Mouse (Mus musculus): Measurements from ENCODE around the gene Dyrk1a. TPM values are rescaled to one million over a fixed set of nuclear protein-coding genes. Genes with fewer than 3 reads are reported as not detected.

Dyrk1a gene
- polyA plus RNA-seq, 1 experiment from 2014 or later, result 11.3 TPM

- WGBS, result 73% methylated on average over 6 of the region's 6 CpGs
- no peaks in the 10 kb centered on the region for H3K27me3 ChIP-seq (ENCODE audit: control insufficient read depth, insufficient read depth, low read length)
- no peaks in the 10 kb centered on the region for H3K36me3 ChIP-seq (ENCODE audit: control insufficient read depth, insufficient read depth, low read length)
- no peak overlapping the region for H3K4me2 ChIP-seq
- no peak overlapping the region for H3K4me3 ChIP-seq (ENCODE audit: low read depth, low read length)
- DNase-seq (ENCODE audit: low spot score, missing footprints) (no peak), ATAC-seq (ENCODE audit: low FRiP score) (no peak)
- H3K4me1 ChIP-seq (ENCODE audit: control insufficient read depth, insufficient read depth, low read length), result peaks cover 6% of the 10 kb centered on the region
- no peaks in the 10 kb centered on the region for H3K9me3 ChIP-seq (ENCODE audit: control insufficient read depth, low read length)
- no peak overlapping the region for H3K9ac ChIP-seq (ENCODE audit: low read length)
- no peak overlapping the region for H3K27ac ChIP-seq (ENCODE audit: low read depth, low read length)
These were observed 85.3 kb downstream of the Dyrk1a start for GRCm38 (mm10) chr16:94655083-94655482.

- WGBS, result 88% methylated on average over 7 of the region's 7 CpGs
- no peak overlapping the region for H3K9ac ChIP-seq (ENCODE audit: low read length)
- peaks cover 3% of the 10 kb centered on the region; the same call in 1 of the 2 replicates for H3K36me3 ChIP-seq (ENCODE audit: control insufficient read depth, insufficient read depth, low read length)
- no peak for ATAC-seq (ENCODE audit: low FRiP score)
- no peaks in the 10 kb centered on the region for H3K9me3 ChIP-seq (ENCODE audit: control insufficient read depth, low read length)
- H3K27ac ChIP-seq (ENCODE audit: low read depth, low read length), result no peak overlapping the region
- H3K4me2 ChIP-seq, result no peak overlapping the region
- H3K4me1 ChIP-seq (ENCODE audit: control insufficient read depth, insufficient read depth, low read length), result peaks cover 6% of the 10 kb centered on the region
- no peak for DNase-seq (ENCODE audit: low spot score, missing footprints)
- no peak overlapping the region for H3K4me3 ChIP-seq (ENCODE audit: low read depth, low read length)
- no peaks in the 10 kb centered on the region for H3K27me3 ChIP-seq (ENCODE audit: control insufficient read depth, insufficient read depth, low read length)
These were observed 87.1 kb downstream of the Dyrk1a start for GRCm38 (mm10) chr16:94656891-94657290.

DNA sequence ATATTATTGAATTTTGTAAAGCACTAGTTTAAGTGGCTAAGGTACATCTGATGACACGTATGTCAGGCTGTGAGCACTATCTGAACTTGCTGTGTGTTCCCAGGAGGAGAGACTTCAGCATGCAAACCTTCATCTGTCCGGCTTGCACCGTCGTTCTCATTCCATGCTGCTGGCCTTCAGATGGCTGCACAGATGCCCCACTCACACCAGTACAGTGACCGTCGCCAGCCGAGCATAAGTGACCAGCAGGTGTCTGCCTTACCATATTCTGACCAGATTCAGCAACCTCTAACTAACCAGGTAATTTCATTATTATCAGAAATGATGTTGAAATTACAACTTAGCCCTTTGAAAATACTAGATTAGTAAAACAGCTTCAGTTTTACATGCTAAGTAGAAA is 89.6 kb downstream of the Dyrk1a start:
- Histone ChIP-seq H3K27ac (ENCODE audit: low read depth, low read length) (no peak overlapping the region), H3K36me3 (ENCODE audit: control insufficient read depth, insufficient read depth, low read length) (peaks cover 3% of the 10 kb centered on the region; the same call in 1 of the 2 replicates), H3K4me2 (no peak overlapping the region), H3K9ac (ENCODE audit: low read length) (no peak overlapping the region), H3K4me1 (ENCODE audit: control insufficient read depth, insufficient read depth, low read length) (peaks cover 4% of the 10 kb centered on the region; the same call in 1 of the 2 replicates), H3K4me3 (ENCODE audit: low read depth, low read length) (no peak overlapping the region), H3K9me3 (ENCODE audit: control insufficient read depth, low read length) (no peaks in the 10 kb centered on the region), H3K27me3 (ENCODE audit: control insufficient read depth, insufficient read depth, low read length) (no peaks in the 10 kb centered on the region)
- DNase-seq (ENCODE audit: low spot score, missing footprints) (no peak), ATAC-seq (ENCODE audit: low FRiP score) (no peak)
- 93% methylated on average over 7 of the region's 7 CpGs for WGBS

DNA sequence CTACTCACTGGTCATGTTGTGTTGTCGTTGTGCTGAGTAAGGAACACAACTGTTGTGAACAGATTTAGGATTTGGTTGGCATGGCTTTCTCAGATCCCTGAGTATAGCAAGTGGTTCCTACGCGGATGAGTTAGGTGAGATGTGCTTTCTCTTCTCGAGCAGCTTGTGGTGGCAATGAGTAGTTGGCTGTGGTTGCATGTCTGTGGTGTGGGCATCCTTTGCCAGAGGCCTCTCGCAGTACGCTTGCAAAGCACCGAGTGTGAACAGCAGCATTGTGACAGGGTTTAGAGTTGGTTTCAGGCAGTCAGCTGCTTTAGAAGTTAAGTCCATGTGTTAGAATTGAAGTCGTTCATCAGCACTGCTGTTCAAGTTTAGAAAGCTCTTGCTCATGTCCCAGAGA is 90.4 kb downstream of the Dyrk1a start:
- H3K27ac ChIP-seq (ENCODE audit: low read depth, low read length), result no peak overlapping the region
- 95% methylated on average over 8 of the region's 8 CpGs for WGBS
- H3K27me3 ChIP-seq (ENCODE audit: control insufficient read depth, insufficient read depth, low read length), result no peaks in the 10 kb centered on the region
- H3K9me3 ChIP-seq (ENCODE audit: control insufficient read depth, low read length), result no peaks in the 10 kb centered on the region
- DNase-seq (ENCODE audit: low spot score, missing footprints) (no peak), ATAC-seq (ENCODE audit: low FRiP score) (no peak)
- peaks cover 4% of the 10 kb centered on the region; the same call in 1 of the 2 replicates for H3K4me1 ChIP-seq (ENCODE audit: control insufficient read depth, insufficient read depth, low read length)
- H3K9ac ChIP-seq (ENCODE audit: low read length), result no peak overlapping the region
- H3K4me2 ChIP-seq, result no peak overlapping the region
- peaks cover 3% of the 10 kb centered on the region; the same call in 1 of the 2 replicates for H3K36me3 ChIP-seq (ENCODE audit: control insufficient read depth, insufficient read depth, low read length)
- no peak overlapping the region for H3K4me3 ChIP-seq (ENCODE audit: low read depth, low read length)

DNA sequence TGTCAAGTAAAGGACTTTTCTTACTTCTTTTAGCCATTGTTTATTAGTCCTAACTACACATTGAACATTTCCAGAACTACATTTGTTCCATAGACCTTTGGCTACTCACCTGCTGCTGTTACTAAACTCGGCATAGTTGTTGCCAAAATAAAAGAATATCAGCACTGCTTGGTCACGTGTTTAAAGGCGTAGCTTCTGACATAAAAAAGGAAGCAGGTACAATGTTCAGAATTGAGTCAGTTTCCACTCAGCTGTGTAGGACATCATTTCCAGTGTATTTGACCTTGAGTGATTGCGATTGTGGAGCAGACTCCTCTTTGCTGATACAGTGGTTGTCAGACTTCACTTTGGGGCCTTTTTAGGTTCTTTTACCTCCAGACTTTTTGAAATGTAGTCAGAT is 97.7 kb downstream of the Dyrk1a start:
- DNase-seq (ENCODE audit: low spot score, missing footprints), result no peak
- H3K9ac ChIP-seq (ENCODE audit: low read length), result no peak overlapping the region
- H3K36me3 ChIP-seq (ENCODE audit: control insufficient read depth, insufficient read depth, low read length), result peaks cover 7% of the 10 kb centered on the region
- no peaks in the 10 kb centered on the region for H3K9me3 ChIP-seq (ENCODE audit: control insufficient read depth, low read length)
- no peak overlapping the region for H3K27ac ChIP-seq (ENCODE audit: low read depth, low read length)
- WGBS, result 95% methylated on average over 4 of the region's 4 CpGs
- H3K4me2 ChIP-seq, result no peak overlapping the region
- ATAC-seq (ENCODE audit: low FRiP score), result no peak
- H3K27me3 ChIP-seq (ENCODE audit: control insufficient read depth, insufficient read depth, low read length), result no peaks in the 10 kb centered on the region
- H3K4me1 ChIP-seq (ENCODE audit: control insufficient read depth, insufficient read depth, low read length), result no peaks in the 10 kb centered on the region
- no peak overlapping the region for H3K4me3 ChIP-seq (ENCODE audit: low read depth, low read length)

- Histone ChIP-seq H3K9me3 (ENCODE audit: control insufficient read depth, low read length) (no peaks in the 10 kb centered on the region), H3K27me3 (ENCODE audit: control insufficient read depth, insufficient read depth, low read length) (no peaks in the 10 kb centered on the region), H3K4me3 (ENCODE audit: low read depth, low read length) (no peak overlapping the region), H3K36me3 (ENCODE audit: control insufficient read depth, insufficient read depth, low read length) (peaks cover 13% of the 10 kb centered on the region), H3K4me1 (ENCODE audit: control insufficient read depth, insufficient read depth, low read length) (no peaks in the 10 kb centered on the region), H3K4me2 (no peak overlapping the region), H3K27ac (ENCODE audit: low read depth, low read length) (no peak overlapping the region), H3K9ac (ENCODE audit: low read length) (no peak overlapping the region)
- DNase-seq (ENCODE audit: low spot score, missing footprints), result no peak
- no peak for ATAC-seq (ENCODE audit: low FRiP score)
- 94% methylated on average over 9 of the region's 9 CpGs for WGBS
These were observed 101.5 kb downstream of the Dyrk1a start for GRCm38 (mm10) chr16:94671313-94671712.

DNA sequence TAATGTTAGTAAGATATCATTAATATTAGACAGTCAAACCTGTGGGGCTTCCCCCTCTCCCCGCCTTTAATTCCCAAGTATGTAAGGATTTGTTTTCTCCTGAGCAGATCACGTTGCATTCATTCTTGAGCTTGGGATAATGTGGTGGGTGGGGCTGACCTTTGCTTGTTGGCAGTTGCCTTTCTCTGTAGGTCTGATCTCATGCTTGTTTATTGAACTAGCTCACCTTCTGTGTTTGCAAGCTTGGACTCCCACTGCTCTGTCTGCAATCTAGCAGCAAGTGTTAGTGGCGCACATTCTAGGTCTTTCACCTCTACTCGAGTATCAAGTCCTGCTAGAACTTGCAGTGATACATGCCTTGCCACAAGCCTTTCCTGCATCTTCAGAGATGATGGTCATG is 111.1 kb downstream of the Dyrk1a start:
- 53% methylated on average over 4 of the region's 4 CpGs for WGBS
- H3K9me3 ChIP-seq (ENCODE audit: control insufficient read depth, low read length), result no peaks in the 10 kb centered on the region
- no peak overlapping the region for H3K27ac ChIP-seq (ENCODE audit: low read depth, low read length)
- no peak overlapping the region for H3K9ac ChIP-seq (ENCODE audit: low read length)
- no peak for ATAC-seq (ENCODE audit: low FRiP score)
- DNase-seq (ENCODE audit: low spot score, missing footprints), result no peak
- H3K36me3 ChIP-seq (ENCODE audit: control insufficient read depth, insufficient read depth, low read length), result peaks cover under 1% of the 10 kb centered on the region; the same call in 1 of the 2 replicates
- H3K4me2 ChIP-seq, result no peak overlapping the region
- H3K4me3 ChIP-seq (ENCODE audit: low read depth, low read length), result no peak overlapping the region
- no peaks in the 10 kb centered on the region for H3K4me1 ChIP-seq (ENCODE audit: control insufficient read depth, insufficient read depth, low read length)
- no peaks in the 10 kb centered on the region for H3K27me3 ChIP-seq (ENCODE audit: control insufficient read depth, insufficient read depth, low read length)

DNA sequence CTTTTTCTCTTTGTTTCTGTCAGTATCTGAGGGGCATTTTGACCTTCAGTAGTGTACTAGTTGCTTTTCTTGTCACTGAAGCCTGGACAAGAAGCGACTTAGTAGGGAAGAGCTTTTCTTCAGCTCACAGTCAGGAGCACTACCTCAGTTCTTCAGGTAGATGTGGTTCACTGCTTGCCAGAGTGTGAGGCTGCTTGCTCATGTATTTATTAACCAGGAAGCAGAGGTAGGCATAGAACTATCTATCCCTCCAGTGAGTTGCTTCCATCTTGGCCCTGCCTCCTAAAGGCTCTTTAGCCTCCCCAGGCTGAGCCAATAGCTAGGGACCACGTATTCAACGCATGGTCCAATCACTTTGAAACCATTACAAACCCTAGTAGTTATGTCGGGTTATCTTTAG is 112.0 kb downstream of the Dyrk1a start:
- no peak overlapping the region for H3K4me3 ChIP-seq (ENCODE audit: low read depth, low read length)

DNA sequence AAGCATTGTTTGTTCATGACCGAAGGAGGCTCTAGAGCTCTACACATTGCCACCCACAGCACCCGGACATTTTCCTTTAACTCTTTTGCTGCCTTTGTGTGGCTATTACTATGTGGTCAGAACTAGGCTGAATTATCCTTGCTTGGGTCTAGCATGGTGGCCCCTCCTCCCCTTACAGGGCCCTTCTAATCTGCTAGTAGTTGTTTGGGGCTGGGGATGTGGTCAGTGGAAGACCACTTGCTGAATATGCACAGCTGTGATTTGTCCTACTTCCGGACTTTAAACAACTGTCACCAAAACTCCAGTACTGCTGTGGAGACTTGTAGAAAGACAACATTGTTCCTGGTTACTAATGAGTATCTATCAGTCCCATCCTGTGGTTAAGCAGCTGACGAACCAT is 114.2 kb downstream of the Dyrk1a start:
- H3K4me2 ChIP-seq, result no peak overlapping the region
- H3K9ac ChIP-seq (ENCODE audit: low read length), result no peak overlapping the region
- ATAC-seq (ENCODE audit: low FRiP score), result no peak
- peaks cover 20% of the 10 kb centered on the region for H3K36me3 ChIP-seq (ENCODE audit: control insufficient read depth, insufficient read depth, low read length)
- 85% methylated on average over 4 of the region's 4 CpGs for WGBS
- no peaks in the 10 kb centered on the region for H3K4me1 ChIP-seq (ENCODE audit: control insufficient read depth, insufficient read depth, low read length)
- no peak overlapping the region for H3K4me3 ChIP-seq (ENCODE audit: low read depth, low read length)
- no peaks in the 10 kb centered on the region for H3K9me3 ChIP-seq (ENCODE audit: control insufficient read depth, low read length)
- no peak for DNase-seq (ENCODE audit: low spot score, missing footprints)
- H3K27ac ChIP-seq (ENCODE audit: low read depth, low read length), result no peak overlapping the region
- H3K27me3 ChIP-seq (ENCODE audit: control insufficient read depth, insufficient read depth, low read length), result no peaks in the 10 kb centered on the region

More for the DNA sequence above, 112.0 kb downstream of the Dyrk1a start:
- ATAC-seq (ENCODE audit: low FRiP score) (no peak), DNase-seq (ENCODE audit: low spot score, missing footprints) (no peak)
- Histone ChIP-seq H3K36me3 (ENCODE audit: control insufficient read depth, insufficient read depth, low read length) (peaks cover 6% of the 10 kb centered on the region; the same call in 1 of the 2 replicates), H3K9ac (ENCODE audit: low read length) (no peak overlapping the region), H3K27me3 (ENCODE audit: control insufficient read depth, insufficient read depth, low read length) (no peaks in the 10 kb centered on the region), H3K9me3 (ENCODE audit: control insufficient read depth, low read length) (no peaks in the 10 kb centered on the region), H3K27ac (ENCODE audit: low read depth, low read length) (no peak overlapping the region), H3K4me2 (no peak overlapping the region), H3K4me1 (ENCODE audit: control insufficient read depth, insufficient read depth, low read length) (no peaks in the 10 kb centered on the region)
- 95% methylated on average over 4 of the region's 4 CpGs for WGBS
